Mouse (Mus musculus) cerebellum, adult 8-10 months (tissue): ENCODE measurements around the gene Mylk3.

ENCODE experiments used
- DNase-seq: peaks from one replicate; pipeline ENCODE4 v3.0.0; 2022

The Mylk3 gene

GRCm38 (mm10) chr8:85386205-85386604 is at the start of gene Mylk3:
Gene Mylk3 (minus strand): TSS chr8:85386345.
- DNase-seq: no peak

- no peak for DNase-seq
Observed at GRCm38 (mm10) chr8:85435736-85436135, 49.6 kb upstream of the Mylk3 start.

GRCm38 (mm10) chr8:85434817-85435216 is 48.7 kb upstream of the Mylk3 start:
- no peak for DNase-seq

GRCm38 (mm10) chr8:85433017-85433393 is 46.9 kb upstream of the Mylk3 start:
- no peak for DNase-seq

GRCm38 (mm10) chr8:85432168-85433016 is 46.2 kb upstream of the Mylk3 start, which contains the start of gene 4921524J17Rik:
Gene 4921524J17Rik (minus strand): TSS chr8:85432833.
- peak; percentile 96 for DNase-seq

GRCm38 (mm10) chr8:85431281-85432167 is 45.4 kb upstream of the Mylk3 start:
- DNase-seq: no peak

- no peak for DNase-seq
Observed at GRCm38 (mm10) chr8:85430801-85431200, 44.7 kb upstream of the Mylk3 start.

GRCm38 (mm10) chr8:85429219-85429618 is 43.1 kb upstream of the Mylk3 start:
- DNase-seq: no peak

GRCm38 (mm10) chr8:85427026-85427425 is 40.9 kb upstream of the Mylk3 start:
- no peak for DNase-seq

GRCm38 (mm10) chr8:85421329-85421728 is 35.2 kb upstream of the Mylk3 start:
- no peak for DNase-seq

GRCm38 (mm10) chr8:85408526-85408925 is 22.4 kb upstream of the Mylk3 start:
- no peak for DNase-seq

- DNase-seq: no peak
Observed at GRCm38 (mm10) chr8:85408053-85408505, 21.9 kb upstream of the Mylk3 start.

GRCm38 (mm10) chr8:85405961-85406360 is 19.8 kb upstream of the Mylk3 start:
- no peak for DNase-seq

- no peak for DNase-seq
Observed at GRCm38 (mm10) chr8:85405418-85405817, 19.3 kb upstream of the Mylk3 start.

- no peak for DNase-seq
Observed at GRCm38 (mm10) chr8:85398548-85398947, 12.4 kb upstream of the Mylk3 start.

- no peak for DNase-seq
Observed at GRCm38 (mm10) chr8:85397508-85397907, 11.4 kb upstream of the Mylk3 start.

GRCm38 (mm10) chr8:85396432-85397079 is 10.4 kb upstream of the Mylk3 start:
- no peak for DNase-seq

GRCm38 (mm10) chr8:85395681-85396431 is 9.7 kb upstream of the Mylk3 start:
- no peak for DNase-seq

GRCm38 (mm10) chr8:85395017-85395416 is 8.9 kb upstream of the Mylk3 start:
- DNase-seq: no peak

GRCm38 (mm10) chr8:85393199-85393598 is 7.1 kb upstream of the Mylk3 start:
- DNase-seq: no peak

GRCm38 (mm10) chr8:85391438-85391837 is 5.3 kb upstream of the Mylk3 start:
- DNase-seq: no peak

GRCm38 (mm10) chr8:85381926-85382325 is 4.2 kb downstream of the Mylk3 start:
- no peak for DNase-seq
